10 mouse cellular contexts compared by ENCODE assay signal in the genomic region with DNA sequence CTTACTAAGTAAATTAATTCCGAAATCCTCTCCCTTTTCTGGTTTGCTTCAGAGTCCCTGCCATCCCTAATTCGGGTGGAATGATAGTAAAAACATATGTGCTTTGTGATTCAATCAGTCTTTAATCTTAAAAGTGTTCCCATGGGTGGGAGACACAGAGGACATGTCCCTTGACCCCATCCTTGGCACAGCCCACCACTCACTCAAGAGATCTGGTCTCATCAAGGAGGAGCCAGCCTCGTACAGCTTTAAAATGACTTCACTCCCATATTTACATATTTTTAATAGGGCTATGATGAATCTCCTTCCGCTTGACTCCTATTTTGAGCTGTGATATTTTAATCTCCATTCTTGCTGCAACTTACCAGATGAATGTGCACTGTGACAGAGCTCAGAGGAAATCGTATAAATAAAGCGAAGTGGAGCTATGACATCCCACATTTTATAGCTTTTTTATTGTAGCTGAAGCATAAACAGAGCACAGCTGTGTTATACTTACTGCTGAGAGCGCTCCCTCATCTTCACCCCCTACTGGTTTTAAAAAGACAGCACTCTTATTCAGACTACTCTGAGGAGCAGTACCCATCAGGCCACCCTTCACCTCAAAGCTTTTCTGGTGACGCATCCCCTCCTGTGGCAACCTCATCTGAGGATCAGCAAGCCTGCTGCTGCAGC.
A peak's percentile ranks its signal among the peaks of the same experiment; 100 is the strongest.
DNase-seq lines count a peak whose midpoint lies in the region; ATAC-seq and TF ChIP-seq lines count a peak whose summit lies in the region.
"Had no signal": no experiment of that assay in that cellular context is flagged by ENCODE, and none has a peak within 500 bp of the region (broad histone marks: within the 10 kb centered on the region; RNA-seq: fewer than 3 reads in every experiment).

No protein-coding gene starts in this region.

- no peaks in the 10 kb centered on the region for H3K36me3 ChIP-seq in kidney, adult 2 months (ENCODE audit: control insufficient read depth, insufficient read depth, low read length)
- no peaks in the 10 kb centered on the region for H3K36me3 ChIP-seq in midbrain, postnatal 0 days (ENCODE audit: insufficient read depth, low read length)
- no peaks in the 10 kb centered on the region for H3K36me3 ChIP-seq in midbrain, embryonic 16.5 days (ENCODE audit: control insufficient read depth, insufficient read depth, low read length)
- H3K36me3 ChIP-seq in kidney, postnatal 0 days (ENCODE audit: insufficient read depth, low read length): no peaks in the 10 kb centered on the region
- no peaks in the 10 kb centered on the region for H3K36me3 ChIP-seq in stomach, embryonic 15.5 days
- H3K36me3 ChIP-seq: midbrain, embryonic 12.5 days had no signal

- TF ChIP-seq CTCF in kidney, adult 2 months (conservative IDR thresholded peaks at IDR 0.05; ENCODE audit: insufficient read depth, insufficient read length, low read depth, low read length): no peak
- TF ChIP-seq CTCF in midbrain, postnatal 0 days (IDR thresholded peaks at IDR 0.05): peak; percentile 42
- TF ChIP-seq CTCF in kidney, postnatal 0 days (IDR thresholded peaks at IDR 0.05; ENCODE audit: low read depth): peak; percentile 49

- no peaks in the 10 kb centered on the region for H3K4me1 ChIP-seq in kidney, adult 2 months (ENCODE audit: control insufficient read depth, insufficient read depth, low read length)
- H3K4me1 ChIP-seq in midbrain, postnatal 0 days (ENCODE audit: insufficient read depth, low read length): peaks cover 4% of the 10 kb centered on the region; the same call in 1 of the 2 replicates
- peaks cover 12% of the 10 kb centered on the region for H3K4me1 ChIP-seq in midbrain, embryonic 16.5 days (ENCODE audit: control insufficient read depth, insufficient read depth, low read length)
- 0 out of 2 replicates have a peak, but pooled peaks cover 6% of the 10 kb centered on the region for H3K4me1 ChIP-seq in kidney, postnatal 0 days (replicated peaks; ENCODE audit: insufficient read depth, low read length)
- H3K4me1 ChIP-seq in stomach, embryonic 15.5 days: peaks cover 8% of the 10 kb centered on the region

- no peak overlapping the region for H3K27ac ChIP-seq in kidney, adult 2 months (ENCODE audit: insufficient read depth, low read depth, low read length)
- no peak overlapping the region for H3K27ac ChIP-seq in midbrain, postnatal 0 days (ENCODE audit: low read depth, low read length)
- no peak overlapping the region for H3K27ac ChIP-seq in midbrain, embryonic 16.5 days (ENCODE audit: low read length)
- H3K27ac ChIP-seq in kidney, postnatal 0 days: no peak overlapping the region
- no peak overlapping the region for H3K27ac ChIP-seq in stomach, embryonic 15.5 days
- H3K27ac ChIP-seq: midbrain, embryonic 12.5 days had no signal

- H3K9ac ChIP-seq in midbrain, postnatal 0 days (replicated peaks; ENCODE audit: low read length, poor library complexity, severe bottlenecking): no peak overlapping the region
- no peak overlapping the region for H3K9ac ChIP-seq in midbrain, embryonic 16.5 days (ENCODE audit: low read depth, low read length)
- no peak overlapping the region for H3K9ac ChIP-seq in kidney, postnatal 0 days (ENCODE audit: low read depth, low read length)
- no peak overlapping the region for H3K9ac ChIP-seq in stomach, embryonic 15.5 days
- H3K9ac ChIP-seq: midbrain, embryonic 12.5 days had no signal

- WGBS in kidney, adult 2 months: 45% methylated on average over 8 of the region's 8 CpGs
- 57% methylated on average over 8 of the region's 8 CpGs for WGBS in midbrain, postnatal 0 days
- WGBS in midbrain, embryonic 16.5 days: 56% methylated on average over 8 of the region's 8 CpGs
- 29% methylated on average over 8 of the region's 8 CpGs for WGBS in kidney, postnatal 0 days
- 43% methylated on average over 8 of the region's 8 CpGs for WGBS in stomach, embryonic 15.5 days

- ATAC-seq in midbrain, postnatal 0 days (ENCODE audit: low FRiP score): no peak
- ATAC-seq in midbrain, embryonic 16.5 days: no peak
- ATAC-seq in kidney, postnatal 0 days (replicated peaks; ENCODE audit: low FRiP score, low read depth): peak; percentile 60; the same call in 1 of the 2 replicates
- peak; percentile 76; the same call in 1 of the 2 replicates for ATAC-seq in stomach, embryonic 15.5 days (ENCODE audit: insufficient read depth, low FRiP score, low read depth)

- H3K9me3 ChIP-seq in midbrain, postnatal 0 days (ENCODE audit: low read length): no peaks in the 10 kb centered on the region
- H3K9me3 ChIP-seq in midbrain, embryonic 16.5 days (replicated peaks; ENCODE audit: control insufficient read depth, low read length, poor library complexity, severe bottlenecking): no peaks in the 10 kb centered on the region
- no peaks in the 10 kb centered on the region for H3K9me3 ChIP-seq in kidney, postnatal 0 days (replicated peaks; ENCODE audit: low read length)
- no peaks in the 10 kb centered on the region for H3K9me3 ChIP-seq in stomach, embryonic 15.5 days
- H3K9me3 ChIP-seq: midbrain, embryonic 12.5 days had no signal

- no peak for TF ChIP-seq POLR2A in kidney, adult 2 months (IDR thresholded peaks at IDR 0.05; ENCODE audit: low read depth, low read length)

- H3K4me2 ChIP-seq in midbrain, postnatal 0 days (ENCODE audit: low read depth, low read length, poor library complexity, severe bottlenecking): no peak overlapping the region
- H3K4me2 ChIP-seq in midbrain, embryonic 16.5 days (ENCODE audit: low read length): no peak overlapping the region
- H3K4me2 ChIP-seq in kidney, postnatal 0 days (ENCODE audit: low read length): peak overlapping the region; percentile 23; the same call in 1 of the 2 replicates
- H3K4me2 ChIP-seq in stomach, embryonic 15.5 days: 0 out of 2 replicates have a peak overlapping the region, but pooled peaks have one; percentile 21
- H3K4me2 ChIP-seq: midbrain, embryonic 12.5 days had no signal

- DNase-seq in kidney, adult 2 months: peak; percentile 32
- DNase-seq in kidney, adult 11 months: no peak
- DNase-seq in midbrain, postnatal 0 days (ENCODE audit: low spot score): peak; percentile 16
- DNase-seq in kidney, postnatal 0 days (ENCODE audit: low spot score): peak; percentile 94
- no peak for DNase-seq in heart, adult 18-20 months
- no peak for DNase-seq in urinary bladder, postnatal 10 days (ENCODE audit: low spot score)
- DNase-seq: cerebellum, adult 2 months had no signal

- no peaks in the 10 kb centered on the region for H3K27me3 ChIP-seq in kidney, adult 2 months (replicated peaks; ENCODE audit: control insufficient read depth, insufficient read depth, low read length)
- H3K27me3 ChIP-seq in midbrain, postnatal 0 days (ENCODE audit: insufficient read depth, low read length): no peaks in the 10 kb centered on the region
- no peaks in the 10 kb centered on the region for H3K27me3 ChIP-seq in midbrain, embryonic 16.5 days (ENCODE audit: control insufficient read depth, insufficient read depth, low read depth, low read length)
- H3K27me3 ChIP-seq in kidney, postnatal 0 days (ENCODE audit: insufficient read depth, low read length): no peaks in the 10 kb centered on the region
- no peaks in the 10 kb centered on the region for H3K27me3 ChIP-seq in stomach, embryonic 15.5 days (replicated peaks)

- H3K4me3 ChIP-seq in kidney, adult 2 months (ENCODE audit: insufficient read depth, low read depth, low read length): no peak overlapping the region
- H3K4me3 ChIP-seq in midbrain, postnatal 0 days (ENCODE audit: low read depth, low read length): no peak overlapping the region
- H3K4me3 ChIP-seq in midbrain, embryonic 16.5 days (ENCODE audit: low read depth, low read length): no peak overlapping the region
- H3K4me3 ChIP-seq in kidney, postnatal 0 days (replicated peaks; ENCODE audit: low read depth, low read length): no peak overlapping the region
- no peak overlapping the region for H3K4me3 ChIP-seq in stomach, embryonic 15.5 days (replicated peaks)
- H3K4me3 ChIP-seq: midbrain, embryonic 12.5 days had no signal

Comparison
In these comparisons a context has a peak if more than half of its experiments do, and no peak if none do; other contexts are left out.
1. DNase-seq: peak in kidney, adult 2 months (single experiment), midbrain, postnatal 0 days (single experiment) and kidney, postnatal 0 days (single experiment); none in kidney, adult 11 months (single experiment), heart, adult 18-20 months (0 of 2) and urinary bladder, postnatal 10 days (single experiment).
2. ATAC-seq: peak in kidney, postnatal 0 days (single experiment) and stomach, embryonic 15.5 days (single experiment); none in midbrain, postnatal 0 days (single experiment) and midbrain, embryonic 16.5 days (single experiment).
3. H3K4me2 ChIP-seq: peak in kidney, postnatal 0 days (single experiment) and stomach, embryonic 15.5 days (single experiment); none in midbrain, postnatal 0 days (single experiment) and midbrain, embryonic 16.5 days (single experiment).